Mouse (Mus musculus): ENCODE measurements at regions not wholly inside any gene's neighbourhood (a gene's known extent, or its start where the extent isn't known, plus 50 kb on each side); places are given as distances from the start of the nearest gene placed in this dataset.

DNA sequence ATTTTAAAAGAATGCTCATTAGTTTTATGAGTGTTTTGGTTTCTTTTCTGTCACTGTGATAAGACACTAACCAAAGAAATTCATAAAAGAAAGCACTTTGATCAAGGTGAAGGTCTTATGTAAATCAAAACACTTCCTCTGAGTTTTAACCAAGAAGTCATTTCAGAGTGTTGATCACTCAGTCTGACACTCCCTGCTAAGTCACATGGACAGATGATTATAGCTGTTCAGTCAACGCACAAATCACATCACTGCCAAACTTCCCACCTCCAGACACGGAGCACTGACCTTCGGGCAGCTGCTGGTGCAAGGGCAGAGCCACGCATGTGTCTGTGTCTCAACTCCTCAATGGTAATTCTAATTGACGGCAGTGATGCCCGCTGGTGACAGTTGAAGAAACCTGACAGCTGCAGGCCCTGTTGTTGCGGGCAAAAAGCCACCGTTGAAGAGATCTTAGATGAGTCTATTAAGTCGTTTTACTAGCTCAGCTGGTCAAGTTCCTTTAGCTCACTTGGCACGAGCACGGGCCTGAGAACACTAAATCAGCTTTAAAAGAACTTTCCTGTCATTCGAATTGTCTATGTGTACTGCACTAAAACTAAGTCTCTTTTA, 80.8 kb upstream of the Pcdh10 start:
- TF ChIP-seq CTCF (IDR thresholded peaks at IDR 0.05; ENCODE audit: borderline replicate concordance, extremely low read depth, insufficient read depth, insufficient read length) (no peak), POLR2A (IDR thresholded peaks at IDR 0.05; ENCODE audit: borderline replicate concordance, extremely low read depth, insufficient read depth, insufficient read length, poor library complexity, severe bottlenecking) (no peak)
